Comparison of ENCODE assay signal across 21 mouse cellular contexts in the genomic region with DNA sequence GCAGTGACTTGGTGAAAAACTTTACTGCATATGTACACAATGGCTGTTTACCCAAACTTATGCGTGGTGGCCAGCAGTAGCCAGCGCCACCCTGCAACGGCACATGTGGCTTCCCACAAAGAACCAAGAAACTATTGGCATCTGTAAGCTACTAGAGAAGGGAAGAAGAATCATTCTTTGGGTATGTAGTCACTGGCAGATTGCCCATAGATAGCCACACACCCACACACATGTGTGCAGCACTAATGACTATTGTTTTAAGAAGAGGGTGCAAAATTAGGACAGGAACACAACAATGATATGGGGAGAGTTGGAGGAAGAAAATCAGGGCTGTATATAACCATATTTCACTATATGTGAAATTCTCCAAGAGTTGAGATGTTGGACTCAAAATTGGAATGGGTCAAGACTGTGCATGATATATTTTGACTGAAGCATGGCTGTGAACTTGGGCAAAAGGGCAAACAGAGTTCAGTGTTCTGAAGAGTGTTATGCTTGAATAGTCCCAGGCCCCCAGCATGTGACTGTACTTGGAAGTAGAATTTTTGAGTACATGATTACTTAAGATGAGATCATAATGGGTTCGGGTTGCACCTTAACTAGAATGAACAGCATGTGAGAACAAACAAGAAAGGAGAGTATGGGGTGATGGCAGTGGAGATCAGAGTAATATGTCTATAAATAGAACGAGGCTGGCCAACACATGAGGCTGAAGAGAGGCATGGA. TPM values are rescaled to one million over a fixed set of nuclear protein-coding genes. Genes with fewer than 3 reads are reported as not detected.
A peak's percentile ranks its signal among the peaks of the same experiment; 100 is the strongest.
DNase-seq lines count a peak whose midpoint lies in the region; ATAC-seq and TF ChIP-seq lines count a peak whose summit lies in the region.
"Had no signal": no experiment of that assay in that cellular context is flagged by ENCODE, and none has a peak within 500 bp of the region (broad histone marks: within the 10 kb centered on the region; RNA-seq: fewer than 3 reads in every experiment).

No protein-coding gene starts in this region.

- ATAC-seq in kidney, embryonic 14.5 days (ENCODE audit: low FRiP score, low TSS enrichment) = no peak
- no peak for ATAC-seq in megakaryocyte-erythroid progenitor cell, adult 5-6 weeks (replicated peaks; ENCODE audit: low FRiP score, low TSS enrichment, poor library complexity, severe bottlenecking)
- ATAC-seq: forebrain, embryonic 15.5 days had no signal

- TF ChIP-seq CTCF in kidney, adult 2 months (conservative IDR thresholded peaks at IDR 0.05; ENCODE audit: insufficient read depth, insufficient read length, low read depth, low read length) = no peak

- H3K4me3 ChIP-seq in kidney, adult 2 months (ENCODE audit: insufficient read depth, low read depth, low read length) = no peak overlapping the region
- H3K4me3 ChIP-seq in kidney, embryonic 14.5 days (ENCODE audit: low read length) = no peak overlapping the region
- H3K4me3 ChIP-seq: embryonic facial prominence, embryonic 12.5 days; forebrain, embryonic 15.5 days; heart, embryonic 10.5 days; hindbrain, embryonic 12.5 days had no signal

- DNase-seq in kidney, adult 2 months = peak; percentile 78
- no peak for DNase-seq in kidney, postnatal 10 days
- DNase-seq in kidney, postnatal 14 days = peak; percentile 12
- DNase-seq in 3T3-L1 (ENCODE audit: low read depth, low spot score) (peak; percentile 72), adipocyte (ENCODE audit: low spot score) (peak; percentile 14)
- DNase-seq in spleen, adult 18-20 months = no peak
- DNase-seq: adrenal gland, postnatal 10 days; cerebellum, adult 11-12 months; cerebellum, adult 9-10 months; cerebellum, postnatal 25 days; gastrocnemius, postnatal 10 days; heart, adult 18-20 months; heart, postnatal 10 days; heart, postnatal 4 days had no signal

- WGBS in kidney, adult 2 months = 65% methylated on average over 5 of the region's 5 CpGs
- WGBS in kidney, embryonic 14.5 days = 84% methylated on average over 5 of the region's 5 CpGs

- H3K4me1 ChIP-seq in kidney, adult 2 months (ENCODE audit: control insufficient read depth, insufficient read depth, low read length) = peaks cover 2% of the 10 kb centered on the region; the same call in 1 of the 2 replicates
- no peaks in the 10 kb centered on the region for H3K4me1 ChIP-seq in kidney, embryonic 14.5 days (ENCODE audit: control insufficient read depth, insufficient read depth, low read length)
- H3K4me1 ChIP-seq: embryonic facial prominence, embryonic 12.5 days; forebrain, embryonic 15.5 days; heart, embryonic 10.5 days; hindbrain, embryonic 12.5 days had no signal

- H3K9me3 ChIP-seq in kidney, embryonic 14.5 days (ENCODE audit: control insufficient read depth, low read length) = no peaks in the 10 kb centered on the region
- H3K9me3 ChIP-seq: embryonic facial prominence, embryonic 12.5 days; forebrain, embryonic 15.5 days; heart, embryonic 10.5 days; hindbrain, embryonic 12.5 days had no signal

- TF ChIP-seq POLR2A in kidney, adult 2 months (IDR thresholded peaks at IDR 0.05; ENCODE audit: low read depth, low read length) = no peak

- H3K9ac ChIP-seq in kidney, embryonic 14.5 days (ENCODE audit: low read depth, low read length) = no peak overlapping the region
- H3K9ac ChIP-seq: embryonic facial prominence, embryonic 12.5 days; forebrain, embryonic 15.5 days; hindbrain, embryonic 12.5 days had no signal

- H3K27ac ChIP-seq in kidney, adult 2 months (ENCODE audit: insufficient read depth, low read depth, low read length) = no peak overlapping the region
- H3K27ac ChIP-seq in kidney, embryonic 14.5 days (ENCODE audit: low read depth, low read length) = no peak overlapping the region
- H3K27ac ChIP-seq: embryonic facial prominence, embryonic 12.5 days; forebrain, embryonic 15.5 days; heart, embryonic 10.5 days; hindbrain, embryonic 12.5 days had no signal

- no peaks in the 10 kb centered on the region for H3K27me3 ChIP-seq in kidney, adult 2 months (replicated peaks; ENCODE audit: control insufficient read depth, insufficient read depth, low read length)
- no peaks in the 10 kb centered on the region for H3K27me3 ChIP-seq in kidney, embryonic 14.5 days (ENCODE audit: control insufficient read depth, insufficient read depth, low read length)
- H3K27me3 ChIP-seq: CH12.LX; embryonic facial prominence, embryonic 12.5 days; forebrain, embryonic 15.5 days; hindbrain, embryonic 12.5 days had no signal

- no peaks in the 10 kb centered on the region for H3K36me3 ChIP-seq in kidney, adult 2 months (ENCODE audit: control insufficient read depth, insufficient read depth, low read length)
- no peaks in the 10 kb centered on the region for H3K36me3 ChIP-seq in kidney, embryonic 14.5 days (ENCODE audit: control insufficient read depth, insufficient read depth, low read length)
- H3K36me3 ChIP-seq: embryonic facial prominence, embryonic 12.5 days; forebrain, embryonic 15.5 days; heart, embryonic 10.5 days; hindbrain, embryonic 12.5 days had no signal

- no peak overlapping the region for H3K4me2 ChIP-seq in kidney, embryonic 14.5 days (replicated peaks; ENCODE audit: low read depth, low read length)
- H3K4me2 ChIP-seq: embryonic facial prominence, embryonic 12.5 days; forebrain, embryonic 15.5 days; hindbrain, embryonic 12.5 days had no signal

RNA-seq across cellular contexts. Expression of a gene that starts 20.2 kb away (rescaled TPM):
- 30.0 and 34.7 TPM in 2 replicates for polyA plus RNA-seq in kidney, adult 2 months (2012; rRNA removed)
- polyA plus RNA-seq in kidney, embryonic 14.5 days (2014; fragmentation: Nextera tagmentation; extraction: Ambion mirVana) = 23.3 and 36.8 TPM in 2 replicates
- total RNA-seq in megakaryocyte-erythroid progenitor cell, adult 5-6 weeks (2014; fragmentation: Nextera tagmentation) = 15.3 and 28.9 TPM in 2 replicates
- 45.8 TPM in 2 replicates for total RNA-seq in megakaryocyte-erythroid progenitor cell, adult 5-6 weeks (2017)

Comparison
In these comparisons a context has a peak if more than half of its experiments do, and no peak if none do; other contexts are left out.
1. DNase-seq: peak in kidney, adult 2 months (single experiment), kidney, postnatal 14 days (single experiment), 3T3-L1 (single experiment) and adipocyte (single experiment); none in kidney, postnatal 10 days (single experiment) and spleen, adult 18-20 months (0 of 2).